Comparison of ENCODE assay signal across 13 mouse cellular contexts in genomic region chr1:161196364-161196763, GRCm38 (mm10). TPM values are rescaled to one million over a fixed set of nuclear protein-coding genes. Genes with fewer than 3 reads are reported as not detected.
DNase-seq lines count a peak whose midpoint lies in the region; ATAC-seq and TF ChIP-seq lines count a peak whose summit lies in the region.
"Not testable (repeated sequence)": the region's sequence is repeated elsewhere in the genome, so short reads cannot be mapped to it uniquely, and the experiment has no call there.
"Had no signal": no experiment of that assay in that cellular context is flagged by ENCODE, and none has a peak within 500 bp of the region (broad histone marks: within the 10 kb centered on the region; RNA-seq: fewer than 3 reads in every experiment).

No protein-coding gene starts in this region.

- H3K27me3 ChIP-seq in CH12.LX (replicated peaks); embryonic facial prominence, embryonic 13.5 days; forebrain, postnatal 0 days (ENCODE audit: insufficient read depth, low read length); heart, postnatal 0 days (ENCODE audit: control insufficient read depth, insufficient read depth, low read length); intestine, postnatal 0 days (replicated peaks; ENCODE audit: control insufficient read depth, insufficient read depth, low read length); limb, embryonic 14.5 days (ENCODE audit: control insufficient read depth, insufficient read depth, low read length); lung, postnatal 0 days (replicated peaks; ENCODE audit: insufficient read depth, low read length); neural tube, embryonic 12.5 days (replicated peaks): not testable (repeated sequence)

- not testable (repeated sequence) for ATAC-seq in embryonic facial prominence, embryonic 13.5 days (ENCODE audit: insufficient number of reproducible peaks, insufficient read depth, low FRiP score, low TSS enrichment, low read depth); forebrain, postnatal 0 days; heart, postnatal 0 days (ENCODE audit: insufficient read depth, low read depth); intestine, postnatal 0 days; limb, embryonic 14.5 days (ENCODE audit: low FRiP score, low read depth); lung, postnatal 0 days
- ATAC-seq in neural tube, embryonic 12.5 days (ENCODE audit: low FRiP score, low read depth), result peak; percentile 11; the same call in 1 of the 2 replicates

- H3K4me1 ChIP-seq in CH12.LX (ENCODE audit: control insufficient read depth in 1 of 2, insufficient read depth in 2 of 2), result peaks cover 7 to 17% of the 10 kb centered on the region in 2 experiments; a peak in 2 of 4 replicates
- H3K4me1 ChIP-seq in embryonic facial prominence, embryonic 13.5 days, result peaks cover 11% of the 10 kb centered on the region
- not testable (repeated sequence) for H3K4me1 ChIP-seq in forebrain, postnatal 0 days (ENCODE audit: insufficient read depth); heart, postnatal 0 days (ENCODE audit: control insufficient read depth, insufficient read depth); intestine, postnatal 0 days (replicated peaks; ENCODE audit: control insufficient read depth, insufficient read depth, low read length); limb, embryonic 14.5 days (ENCODE audit: control insufficient read depth, insufficient read depth, low read length); lung, postnatal 0 days (ENCODE audit: insufficient read depth, low read depth, low read length); neural tube, embryonic 12.5 days

- not testable (repeated sequence) for H3K27ac ChIP-seq in CH12.LX (ENCODE audit: insufficient read depth, low read depth); heart, postnatal 0 days (ENCODE audit: low read depth); intestine, postnatal 0 days (ENCODE audit: low read depth, low read length); neural tube, embryonic 12.5 days
- H3K27ac ChIP-seq in embryonic facial prominence, embryonic 13.5 days, result peak overlapping the region; percentile 90
- peak overlapping the region; percentile 60; the same call in 1 of the 2 replicates for H3K27ac ChIP-seq in forebrain, postnatal 0 days (ENCODE audit: low read depth, low read length)
- H3K27ac ChIP-seq in limb, embryonic 14.5 days (replicated peaks; ENCODE audit: low read depth, low read length), result peak overlapping the region; percentile 77
- 0 out of 2 replicates have a peak overlapping the region, but pooled peaks have one; percentile 34 for H3K27ac ChIP-seq in lung, postnatal 0 days (ENCODE audit: low read length)

- not testable (repeated sequence) for TF ChIP-seq EP300 in CH12.LX (IDR thresholded peaks at IDR 0.05; ENCODE audit: low read length); heart, postnatal 0 days (IDR thresholded peaks at IDR 0.05; ENCODE audit: low read depth); lung, postnatal 0 days (IDR thresholded peaks at IDR 0.05)

- in situ Hi-C loops in CH12.LX (cut with MboI; ENCODE audit: low pct_ligation_motif_present, low pct_unique_long_range_greater_than_20kb, low sequenced_read_pairs), result loop anchor here (25.0 kb wide), 2 partner anchors 259 to 334 kb away; no protein-coding TSS in a partner anchor

- H3K79me2 ChIP-seq in CH12.LX (replicated peaks; ENCODE audit: control insufficient read depth, extremely low read depth, insufficient read depth, poor library complexity, severe bottlenecking), result not testable (repeated sequence)

- not testable (repeated sequence) for H3K36me3 ChIP-seq in CH12.LX (replicated peaks in 1 of 2; ENCODE audit: control insufficient read depth in 1 of 2, insufficient read depth in 1 of 2, low read length in 1 of 2); embryonic facial prominence, embryonic 13.5 days; forebrain, postnatal 0 days (ENCODE audit: insufficient read depth); heart, postnatal 0 days (replicated peaks; ENCODE audit: control insufficient read depth, insufficient read depth, low read length); intestine, postnatal 0 days (ENCODE audit: control insufficient read depth, insufficient read depth); limb, embryonic 14.5 days (ENCODE audit: control insufficient read depth, insufficient read depth, low read length); lung, postnatal 0 days (ENCODE audit: insufficient read depth, low read length); neural tube, embryonic 12.5 days

- dilution Hi-C loops in CH12.LX (cut with MboI; ENCODE audit: extremely low pct_ligation_motif_present, extremely low pct_unique_long_range_greater_than_20kb, low sequenced_read_pairs), result not testable (repeated sequence)

- H3K9ac ChIP-seq in CH12.LX (ENCODE audit: insufficient read depth, low read depth); heart, postnatal 0 days (replicated peaks; ENCODE audit: low read depth, low read length); intestine, postnatal 0 days (ENCODE audit: low read depth, low read length); lung, postnatal 0 days (replicated peaks; ENCODE audit: low read depth); neural tube, embryonic 12.5 days: not testable (repeated sequence)
- peak overlapping the region; percentile 69; the same call in 1 of the 2 replicates for H3K9ac ChIP-seq in embryonic facial prominence, embryonic 13.5 days
- peak overlapping the region; percentile 22 for H3K9ac ChIP-seq in forebrain, postnatal 0 days
- H3K9ac ChIP-seq in limb, embryonic 14.5 days (ENCODE audit: low read depth, low read length, severe bottlenecking), result peak overlapping the region; percentile 39; the same call in 1 of the 2 replicates

- DNase-seq in CH12.LX (ENCODE audit: extremely low read depth); forebrain, postnatal 0 days; heart, postnatal 0 days (ENCODE audit: low spot score); limb, embryonic 14.5 days (ENCODE audit: low spot score); lung, postnatal 0 days (ENCODE audit: low spot score): not testable (repeated sequence)

- not testable (repeated sequence) for TF ChIP-seq RAD21 in CH12.LX (IDR thresholded peaks at IDR 0.05; ENCODE audit: low read depth, low read length)

- TF ChIP-seq POLR2A in CH12.LX (IDR thresholded peaks at IDR 0.05; ENCODE audit: low read depth, low read length); limb, embryonic 14.5 days (IDR thresholded peaks at IDR 0.05; ENCODE audit: borderline replicate concordance, extremely low read depth, insufficient read depth, insufficient read length): not testable (repeated sequence)

- not testable (repeated sequence) for H3K9me3 ChIP-seq in CH12.LX (replicated peaks; ENCODE audit: low read length); embryonic facial prominence, embryonic 13.5 days; forebrain, postnatal 0 days (ENCODE audit: low read length); heart, postnatal 0 days (replicated peaks; ENCODE audit: control insufficient read depth, low read length); intestine, postnatal 0 days (ENCODE audit: control insufficient read depth); limb, embryonic 14.5 days (ENCODE audit: control insufficient read depth, low read length); lung, postnatal 0 days (ENCODE audit: low read length); neural tube, embryonic 12.5 days

- peak overlapping the region in 1 of 3 experiments; percentile 48 for H3K4me3 ChIP-seq in CH12.LX (replicated peaks in 1 of 3; ENCODE audit: low read depth in 2 of 3, low read length in 2 of 3, poor library complexity in 1 of 3)
- peak overlapping the region; percentile 46 for H3K4me3 ChIP-seq in embryonic facial prominence, embryonic 13.5 days
- H3K4me3 ChIP-seq in forebrain, postnatal 0 days (ENCODE audit: low read depth, low read length), result peak overlapping the region; percentile 41
- peak overlapping the region; percentile 57 for H3K4me3 ChIP-seq in heart, postnatal 0 days (ENCODE audit: low read depth, low read length)
- H3K4me3 ChIP-seq in intestine, postnatal 0 days (ENCODE audit: low read depth, low read length), result peak overlapping the region; percentile 53
- H3K4me3 ChIP-seq in limb, embryonic 14.5 days (replicated peaks; ENCODE audit: low read length), result peak overlapping the region; percentile 33
- peak overlapping the region; percentile 37 for H3K4me3 ChIP-seq in lung, postnatal 0 days (ENCODE audit: low read depth, low read length)
- 0 out of 2 replicates have a peak overlapping the region, but pooled peaks have one; percentile 37 for H3K4me3 ChIP-seq in neural tube, embryonic 12.5 days

- WGBS in embryonic facial prominence, embryonic 13.5 days, result 53% methylated on average over 11 of the region's 11 CpGs
- WGBS in forebrain, postnatal 0 days, result 26% methylated on average over 11 of the region's 11 CpGs
- 42% methylated on average over 11 of the region's 11 CpGs for WGBS in heart, postnatal 0 days
- WGBS in intestine, postnatal 0 days, result 53% methylated on average over 11 of the region's 11 CpGs
- 42% methylated on average over 11 of the region's 11 CpGs for WGBS in limb, embryonic 14.5 days
- 42% methylated on average over 11 of the region's 11 CpGs for WGBS in lung, postnatal 0 days
- WGBS in neural tube, embryonic 12.5 days, result 61% methylated on average over 11 of the region's 11 CpGs

- not testable (repeated sequence) for TF ChIP-seq CTCF in CH12.LX (conservative IDR thresholded peaks at IDR 0.05 in 1 of 2, IDR thresholded peaks at IDR 0.05 in 1 of 2; ENCODE audit: low read depth in 2 of 2, low read length in 2 of 2); forebrain, postnatal 0 days (IDR thresholded peaks at IDR 0.05; ENCODE audit: low read depth); heart, postnatal 0 days (IDR thresholded peaks at IDR 0.05; ENCODE audit: low read depth); intestine, postnatal 0 days (IDR thresholded peaks at IDR 0.05; ENCODE audit: low read depth); lung, postnatal 0 days (IDR thresholded peaks at IDR 0.05)

- peak overlapping the region; percentile 82; the same call in 1 of the 2 replicates for H3K4me2 ChIP-seq in CH12.LX (ENCODE audit: insufficient read depth, low read depth, poor library complexity, severe bottlenecking)
- H3K4me2 ChIP-seq in embryonic facial prominence, embryonic 13.5 days, result peak overlapping the region; percentile 61
- H3K4me2 ChIP-seq in forebrain, postnatal 0 days (ENCODE audit: low read depth), result peak overlapping the region; percentile 62
- peak overlapping the region; percentile 67 for H3K4me2 ChIP-seq in heart, postnatal 0 days (ENCODE audit: low read depth, low read length)
- peak overlapping the region; percentile 82 for H3K4me2 ChIP-seq in intestine, postnatal 0 days (replicated peaks; ENCODE audit: low read depth)
- H3K4me2 ChIP-seq in limb, embryonic 14.5 days (replicated peaks; ENCODE audit: low read depth, low read length, severe bottlenecking), result peak overlapping the region; percentile 51
- H3K4me2 ChIP-seq in lung, postnatal 0 days (replicated peaks; ENCODE audit: low read depth, low read length), result peak overlapping the region; percentile 59
- peak overlapping the region; percentile 62 for H3K4me2 ChIP-seq in neural tube, embryonic 12.5 days (replicated peaks)

RNA-seq across cellular contexts. Expression of gene Tex50, which starts 37.2 kb away (rescaled TPM):
- total RNA-seq in CH12.LX (2012; rRNA removed) (not detected in 2 replicates), CH12.LX (2014; rRNA removed) (not detected in 2 replicates)
- not detected in 2 replicates for polyA plus RNA-seq in CH12.LX (2012; ENCODE audit: insufficient read length, low read depth)
- polyA plus RNA-seq in embryonic facial prominence, embryonic 13.5 days (2015; fragmentation: Nextera tagmentation; extraction: Ambion mirVana), result 0.59 and 0.63 TPM in 2 replicates
- total RNA-seq in forebrain, postnatal 0 days (2014; rRNA removed), result not detected in 2 replicates
- polyA plus RNA-seq in forebrain, postnatal 0 days (2015; fragmentation: Nextera tagmentation; extraction: Ambion mirVana), result 0.16 TPM in 1 of 2 replicates, not detected in the other
- total RNA-seq in heart, postnatal 0 days (2014; rRNA removed; ENCODE audit: low replicate concordance), result not detected in 2 replicates
- not detected in 2 replicates for polyA plus RNA-seq in heart, postnatal 0 days (2015; fragmentation: Nextera tagmentation; extraction: Ambion mirVana)
- polyA plus RNA-seq in intestine, postnatal 0 days (2015; fragmentation: Nextera tagmentation; extraction: Ambion mirVana), result not detected in 2 replicates
- polyA plus RNA-seq in limb, embryonic 14.5 days (2012; rRNA removed), result not detected in 2 replicates
- polyA plus RNA-seq in limb, embryonic 14.5 days (2014; fragmentation: Nextera tagmentation; extraction: Ambion mirVana), result not detected in 2 replicates
- 0.15 TPM in 1 of 2 replicates, not detected in the other for polyA plus RNA-seq in lung, postnatal 0 days (2015; fragmentation: Nextera tagmentation; extraction: Ambion mirVana)
- 0.22 and 0.28 TPM in 2 replicates for polyA plus RNA-seq in neural tube, embryonic 12.5 days (2016; fragmentation: Nextera tagmentation; extraction: Ambion mirVana)
- total RNA-seq: adrenal gland, postnatal 36 days; ES-E14; heart, adult 8-10 months; left cerebral cortex, postnatal 25 days had no signal
- polyA plus RNA-seq: macrophage had no signal

RNA-seq across cellular contexts. Expression of gene Ankrd45, which starts 53.9 kb away (rescaled TPM):
- total RNA-seq in CH12.LX (2012; rRNA removed), result not detected in 2 replicates
- total RNA-seq in CH12.LX (2014; rRNA removed), result not detected in 2 replicates
- polyA plus RNA-seq in CH12.LX (2012; ENCODE audit: insufficient read length, low read depth), result 0.23 TPM in 1 of 2 replicates, not detected in the other
- 4.6 and 5.0 TPM in 2 replicates for polyA plus RNA-seq in embryonic facial prominence, embryonic 13.5 days (2015; fragmentation: Nextera tagmentation; extraction: Ambion mirVana)
- total RNA-seq in forebrain, postnatal 0 days (2014; rRNA removed), result 28.1 and 29.3 TPM in 2 replicates
- polyA plus RNA-seq in forebrain, postnatal 0 days (2015; fragmentation: Nextera tagmentation; extraction: Ambion mirVana), result 25.0 and 33.2 TPM in 2 replicates
- total RNA-seq in heart, postnatal 0 days (2014; rRNA removed; ENCODE audit: low replicate concordance), result 5.1 and 5.9 TPM in 2 replicates
- polyA plus RNA-seq in heart, postnatal 0 days (2015; fragmentation: Nextera tagmentation; extraction: Ambion mirVana), result 2.6 and 3.0 TPM in 2 replicates
- polyA plus RNA-seq in intestine, postnatal 0 days (2015; fragmentation: Nextera tagmentation; extraction: Ambion mirVana), result 0.17 and 0.25 TPM in 2 replicates
- polyA plus RNA-seq in limb, embryonic 14.5 days (2012; rRNA removed), result 1.5 and 2.1 TPM in 2 replicates
- polyA plus RNA-seq in limb, embryonic 14.5 days (2014; fragmentation: Nextera tagmentation; extraction: Ambion mirVana), result 1.1 and 1.5 TPM in 2 replicates
- polyA plus RNA-seq in lung, postnatal 0 days (2015; fragmentation: Nextera tagmentation; extraction: Ambion mirVana), result 1.3 and 2.2 TPM in 2 replicates
- polyA plus RNA-seq in neural tube, embryonic 12.5 days (2016; fragmentation: Nextera tagmentation; extraction: Ambion mirVana), result 5.0 and 6.4 TPM in 2 replicates
- polyA plus RNA-seq: macrophage had no signal

RNA-seq across cellular contexts. Expression of gene Prdx6, which starts 54.7 kb away (rescaled TPM):
- total RNA-seq in CH12.LX (2012; rRNA removed) (102 and 132 TPM in 2 replicates), CH12.LX (2014; rRNA removed) (232 and 244 TPM in 2 replicates)
- 264 and 277 TPM in 2 replicates for polyA plus RNA-seq in CH12.LX (2012; ENCODE audit: insufficient read length, low read depth)
- polyA plus RNA-seq in embryonic facial prominence, embryonic 13.5 days (2015; fragmentation: Nextera tagmentation; extraction: Ambion mirVana), result 386 and 412 TPM in 2 replicates
- 102 and 126 TPM in 2 replicates for total RNA-seq in forebrain, postnatal 0 days (2014; rRNA removed)
- polyA plus RNA-seq in forebrain, postnatal 0 days (2015; fragmentation: Nextera tagmentation; extraction: Ambion mirVana), result 203 and 234 TPM in 2 replicates
- 195 and 219 TPM in 2 replicates for total RNA-seq in heart, postnatal 0 days (2014; rRNA removed; ENCODE audit: low replicate concordance)
- 311 and 322 TPM in 2 replicates for polyA plus RNA-seq in heart, postnatal 0 days (2015; fragmentation: Nextera tagmentation; extraction: Ambion mirVana)
- polyA plus RNA-seq in intestine, postnatal 0 days (2015; fragmentation: Nextera tagmentation; extraction: Ambion mirVana), result 373 and 385 TPM in 2 replicates
- 145 and 150 TPM in 2 replicates for polyA plus RNA-seq in limb, embryonic 14.5 days (2012; rRNA removed)
- polyA plus RNA-seq in limb, embryonic 14.5 days (2014; fragmentation: Nextera tagmentation; extraction: Ambion mirVana), result 368 and 370 TPM in 2 replicates
- polyA plus RNA-seq in lung, postnatal 0 days (2015; fragmentation: Nextera tagmentation; extraction: Ambion mirVana), result 1,194 and 1,245 TPM in 2 replicates
- polyA plus RNA-seq in neural tube, embryonic 12.5 days (2016; fragmentation: Nextera tagmentation; extraction: Ambion mirVana), result 301 and 314 TPM in 2 replicates
